Mouse (Mus musculus) thymus, postnatal 0 days (tissue): ENCODE data around the gene Gabre. TPM values are rescaled to one million over a fixed set of nuclear protein-coding genes. Genes with fewer than 3 reads are reported as not detected.

Source experiments
- DNase-seq: peaks from one replicate; pipeline ENCODE4 v3.0.0-alpha.2; 2015; ENCODE audit warnings: low spot score
- microRNA counts: library from miRNA; unstranded; fragments of <30 nt; microRNA quantifications from one replicate; lab custom pipeline; 2015
- microRNA-seq: library from miRNA; unstranded; fragments of <30 nt; microRNA quantifications from one replicate; pipeline ENCODE4, GENCODE M21; 2016; ENCODE audit warnings: borderline number of aligned reads
- polyA plus RNA-seq: library from polyadenylated mRNA; unstranded; fragments of >200 nt; fragmentation: Nextera tagmentation; extraction: Ambion mirVana; gene quantifications from 2 replicates; pipeline ENCODE4 v1.2.1, GENCODE M21; 2015

Gabre gene
- 0.23 and 0.65 TPM in 2 replicates for polyA plus RNA-seq

DNA sequence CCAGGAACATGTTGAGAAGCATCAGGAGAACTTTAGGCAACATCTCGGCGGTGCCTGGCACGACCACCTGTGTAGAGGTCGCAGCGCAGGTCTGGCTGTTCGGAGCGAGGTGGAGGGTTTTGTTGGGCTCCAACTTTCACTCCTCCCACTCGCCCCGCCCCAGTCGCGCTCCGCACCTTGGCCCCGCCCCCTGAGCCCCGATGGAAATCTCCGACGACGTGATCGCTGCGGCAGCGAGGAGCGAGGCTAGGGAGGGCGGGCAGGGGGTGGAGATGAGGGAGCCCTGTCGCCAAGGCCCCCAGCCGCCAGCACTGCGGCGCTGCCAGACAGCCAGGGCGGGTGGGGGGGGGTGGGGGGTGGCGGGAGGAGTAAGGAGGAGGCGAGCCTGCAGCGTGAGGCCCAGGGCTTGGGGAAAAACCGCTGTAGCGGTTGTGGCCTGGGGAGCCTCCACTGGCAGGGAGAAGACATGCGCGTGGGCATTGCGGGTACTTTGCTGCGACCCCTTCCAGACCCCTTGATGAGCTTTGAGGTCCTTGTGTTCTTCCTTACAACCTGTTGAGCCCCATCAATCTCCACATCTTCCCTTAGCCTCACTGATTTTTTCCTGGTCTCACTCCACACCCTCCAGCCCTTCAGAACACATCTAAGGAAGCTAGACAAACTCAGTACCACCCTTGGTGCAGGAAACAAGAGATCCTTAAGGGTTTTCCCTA lies at the start of gene Gabre:
Gene Gabre, minus strand, starts transcription at position 145 of the 713 bp plus-strand sequence.
- DNase-seq, result peak; percentile 5

DNA sequence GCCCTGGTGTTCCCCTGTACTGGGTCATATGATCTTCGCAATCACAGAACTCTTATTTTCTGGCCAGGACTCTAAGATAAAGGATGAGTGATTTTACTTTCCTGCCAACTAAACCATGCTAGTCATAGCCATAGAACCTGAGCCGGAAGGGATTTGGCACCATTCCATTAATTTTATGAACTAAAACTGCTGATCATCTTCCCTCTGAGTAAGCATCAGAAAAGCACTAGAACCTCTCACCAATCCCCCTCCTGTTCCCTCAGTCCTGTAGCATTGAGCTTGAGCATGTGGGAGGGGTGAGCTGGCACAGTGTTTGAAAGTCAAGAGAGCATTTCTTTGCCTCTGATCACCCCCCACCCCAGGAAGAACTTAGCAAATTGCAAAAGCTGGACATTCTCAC lies 23.2 kb upstream of the Gabre start:
- no peak for DNase-seq

DNA sequence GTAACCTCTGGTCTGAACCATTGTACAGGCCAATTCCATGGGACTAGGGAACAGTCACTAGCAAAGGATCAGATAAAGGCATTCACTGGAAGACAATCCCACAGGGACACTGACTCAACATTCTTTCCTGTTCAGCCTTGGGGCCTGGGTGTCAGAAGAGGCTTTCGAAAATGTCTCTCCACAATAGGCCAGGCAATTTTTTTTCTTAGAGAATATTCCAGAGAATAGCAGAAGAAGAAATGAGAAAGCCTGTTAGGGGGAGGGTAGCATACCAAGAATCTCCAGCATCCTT lies 715 bp upstream of the Gabre start:
- no peak for DNase-seq

DNA sequence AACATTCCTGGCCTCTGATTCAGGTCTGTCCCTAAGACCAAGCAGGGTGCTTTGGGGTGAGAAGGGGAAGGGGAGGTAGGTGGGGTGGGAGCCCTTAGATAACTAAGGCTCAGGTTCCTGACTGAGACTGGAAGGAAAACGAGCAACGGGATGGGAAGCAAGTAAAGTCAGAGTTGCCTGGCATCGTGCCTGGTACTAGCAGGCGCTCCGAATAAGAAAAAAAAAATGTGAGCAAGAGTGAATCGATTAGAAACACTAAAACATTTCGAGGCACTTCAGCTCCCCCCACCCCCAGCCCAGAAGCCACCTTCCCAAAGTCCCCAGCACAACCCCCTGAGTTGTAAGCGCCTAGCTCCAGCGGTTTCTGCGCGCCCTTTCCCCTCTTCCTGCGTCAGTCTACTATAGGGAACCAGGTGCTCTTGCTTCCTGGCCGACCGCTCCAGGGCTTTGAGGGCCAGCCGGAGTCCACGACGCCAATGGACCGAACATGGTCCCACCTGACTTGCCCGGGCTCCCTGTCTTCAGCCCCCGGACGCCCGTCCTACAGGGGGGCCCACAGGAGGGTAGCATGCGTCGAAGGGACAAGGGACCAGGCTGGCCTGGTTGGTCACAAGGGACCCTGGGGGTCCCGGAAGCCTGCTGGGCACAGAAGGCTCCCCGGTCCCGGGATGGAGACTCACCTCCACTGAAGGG lies 491 bp downstream of the Gabre start:
- DNase-seq, result no peak

DNA sequence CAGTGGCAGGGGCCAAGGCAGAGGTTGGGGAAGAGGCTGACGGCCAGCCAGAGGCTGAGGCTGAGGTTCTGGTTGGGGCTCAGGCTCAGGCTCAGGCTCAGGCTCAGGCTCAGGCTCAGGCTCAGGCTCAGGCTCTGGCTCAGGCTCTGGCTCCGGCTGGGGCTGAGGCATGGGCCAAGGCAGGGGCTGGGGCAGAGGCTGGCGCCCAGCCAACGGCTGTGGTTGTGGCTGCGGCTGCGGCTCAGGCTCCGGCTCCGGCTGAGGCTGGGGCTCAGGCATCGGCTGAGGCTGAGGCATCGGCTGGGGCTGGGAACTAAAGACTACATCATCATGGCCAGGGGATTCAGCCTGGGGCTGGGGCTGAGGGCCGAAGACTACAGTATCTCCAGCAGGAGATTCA lies 4.0 kb downstream of the Gabre start:
- DNase-seq, result no peak

DNA sequence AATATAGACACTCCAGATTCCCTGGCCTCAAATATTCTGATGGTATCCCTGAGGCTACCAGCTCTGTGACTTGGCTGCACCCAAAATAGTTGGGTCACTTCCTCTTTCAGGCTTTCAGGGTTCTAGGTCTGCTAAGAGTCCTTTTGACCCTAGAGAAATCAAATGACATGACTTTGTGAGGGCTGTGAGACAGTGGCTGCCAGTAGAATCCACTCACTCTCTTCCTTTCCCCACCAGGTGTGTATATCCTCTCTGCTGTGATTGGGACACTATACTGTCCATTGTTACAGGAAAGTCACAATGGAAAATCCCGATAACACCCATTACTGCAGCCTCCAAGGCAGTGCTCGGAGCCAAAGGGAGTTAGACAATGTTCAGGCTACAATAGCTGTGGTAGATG lies 52.9 kb downstream of the Gabre start, which contains the start of gene Magea4:
Gene Magea4, plus strand, starts transcription at position 301 of the 400 bp plus-strand sequence.
- no peak for DNase-seq

MicroRNAs encoded within 50 kb of the gene (microRNA counts, 519-probe panel; counts per million panel counts)
- microRNA mmu-miR-224 (lab: Ali Mortazavi, UCI), result 473 counts per million, percentile 71 among the panel's probes with 10 or more counts
- microRNA mmu-miR-452 (lab: Ali Mortazavi, UCI), result 473 counts per million, percentile 71 among the panel's probes with 10 or more counts

Small RNA genes within 50 kb of the gene (microRNA-seq; reads per million reads assigned to microRNA genes)
- gene Mir224 (283 reads per million, percentile 58 among the genes with 10 or more reads in this experiment), gene Mir452 (27.1 reads per million, percentile 31 among the genes with 10 or more reads in this experiment)

Other genes starting within 250 kb of the Gabre start
- gene Magea4, start 52.8 kb downstream of the Gabre start, polyA plus RNA-seq, result not detected in 2 replicates
- not detected in 2 replicates for gene Magea10, start 112.1 kb upstream of the Gabre start, polyA plus RNA-seq